Comparison of ENCODE assay signal across 24 mouse cellular contexts in the genomic region with DNA sequence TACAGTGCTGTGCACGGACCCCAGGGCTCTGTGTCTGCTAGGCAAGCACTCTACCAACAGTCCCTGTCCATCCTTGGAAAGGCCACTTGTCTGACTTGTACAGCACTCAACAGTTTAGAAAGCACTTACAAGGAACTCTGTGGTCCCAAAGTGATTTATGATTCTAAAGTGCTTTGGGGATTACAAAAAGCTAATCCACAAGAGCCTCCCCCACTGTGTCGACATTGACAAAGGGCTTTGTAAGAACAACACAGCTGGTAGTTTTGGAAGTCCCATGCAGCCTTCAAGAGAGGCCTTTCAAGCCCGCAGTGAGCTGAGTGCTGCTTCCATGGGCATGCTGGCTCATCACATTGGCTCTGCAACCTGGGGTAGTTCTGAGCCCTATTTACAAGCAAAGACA. TPM values are rescaled to one million over a fixed set of nuclear protein-coding genes. Genes with fewer than 3 reads are reported as not detected.
DNase-seq lines count a peak whose midpoint lies in the region; ATAC-seq and TF ChIP-seq lines count a peak whose summit lies in the region.
"Had no signal": no experiment of that assay in that cellular context is flagged by ENCODE, and none has a peak within 500 bp of the region (broad histone marks: within the 10 kb centered on the region; RNA-seq: fewer than 3 reads in every experiment).

No protein-coding gene starts in this region.

- no peak for TF ChIP-seq CTCF in kidney, postnatal 0 days (IDR thresholded peaks at IDR 0.05; ENCODE audit: low read depth)
- no peak for TF ChIP-seq CTCF in brain, embryonic 14.5 days (IDR thresholded peaks at IDR 0.05; ENCODE audit: borderline replicate concordance, extremely low read depth, insufficient read depth, insufficient read length)

- H3K9me3 ChIP-seq in kidney, postnatal 0 days (replicated peaks; ENCODE audit: low read length), result no peaks in the 10 kb centered on the region
- no peaks in the 10 kb centered on the region for H3K9me3 ChIP-seq in liver, embryonic 11.5 days (ENCODE audit: control insufficient read depth, low read length)
- H3K9me3 ChIP-seq: embryonic facial prominence, embryonic 12.5 days; forebrain, embryonic 12.5 days; liver, embryonic 15.5 days; midbrain, embryonic 10.5 days; neural tube, embryonic 15.5 days had no signal

- H3K4me1 ChIP-seq in kidney, postnatal 0 days (replicated peaks; ENCODE audit: insufficient read depth, low read length), result peaks cover 23% of the 10 kb centered on the region
- H3K4me1 ChIP-seq in liver, embryonic 11.5 days (replicated peaks; ENCODE audit: control insufficient read depth, insufficient read depth, low read length), result peaks cover 2% of the 10 kb centered on the region

- no peak overlapping the region for H3K27ac ChIP-seq in kidney, postnatal 0 days
- H3K27ac ChIP-seq in liver, embryonic 11.5 days (ENCODE audit: low read depth, low read length), result no peak overlapping the region
- H3K27ac ChIP-seq: embryonic facial prominence, embryonic 12.5 days; forebrain, embryonic 12.5 days; hindbrain, postnatal 0 days; layer of hippocampus, adult 2 months; liver, embryonic 15.5 days; macrophage; midbrain, embryonic 10.5 days; neural tube, embryonic 15.5 days had no signal

- ATAC-seq in kidney, postnatal 0 days (replicated peaks; ENCODE audit: low FRiP score, low read depth), result no peak
- ATAC-seq in liver, embryonic 11.5 days (replicated peaks; ENCODE audit: low FRiP score), result no peak
- ATAC-seq: CD4-positive, CD25-positive, alpha-beta regulatory T cell, adult 4 months; hindbrain, postnatal 0 days; intestine, embryonic 16.5 days had no signal

- no peak overlapping the region for H3K4me3 ChIP-seq in kidney, postnatal 0 days (replicated peaks; ENCODE audit: low read depth, low read length)
- H3K4me3 ChIP-seq in liver, embryonic 11.5 days (ENCODE audit: low read depth, low read length), result no peak overlapping the region
- H3K4me3 ChIP-seq: embryonic facial prominence, embryonic 12.5 days; forebrain, embryonic 12.5 days; layer of hippocampus, adult 2 months; liver, embryonic 15.5 days; midbrain, embryonic 10.5 days; neural tube, embryonic 15.5 days had no signal

- no peak for TF ChIP-seq POLR2A in brain, embryonic 14.5 days (IDR thresholded peaks at IDR 0.05; ENCODE audit: borderline replicate concordance, extremely low read depth, insufficient read depth, insufficient read length, poor library complexity, severe bottlenecking)

- H3K4me2 ChIP-seq in kidney, postnatal 0 days (ENCODE audit: low read length), result no peak overlapping the region
- H3K4me2 ChIP-seq in liver, embryonic 11.5 days, result no peak overlapping the region
- H3K4me2 ChIP-seq: embryonic facial prominence, embryonic 12.5 days; forebrain, embryonic 12.5 days; heart, embryonic 11.5 days; liver, embryonic 15.5 days; neural tube, embryonic 15.5 days had no signal

- H3K36me3 ChIP-seq in kidney, postnatal 0 days (ENCODE audit: insufficient read depth, low read length), result no peaks in the 10 kb centered on the region
- no peaks in the 10 kb centered on the region for H3K36me3 ChIP-seq in liver, embryonic 11.5 days (ENCODE audit: control insufficient read depth, insufficient read depth, low read length)
- H3K36me3 ChIP-seq: embryonic facial prominence, embryonic 12.5 days; forebrain, embryonic 12.5 days; liver, embryonic 15.5 days; midbrain, embryonic 10.5 days; neural tube, embryonic 15.5 days had no signal

- no peaks in the 10 kb centered on the region for H3K27me3 ChIP-seq in kidney, postnatal 0 days (ENCODE audit: insufficient read depth, low read length)
- H3K27me3 ChIP-seq in liver, embryonic 11.5 days (replicated peaks; ENCODE audit: control insufficient read depth, insufficient read depth, low read length), result no peaks in the 10 kb centered on the region; the same call in 1 of the 2 replicates
- H3K27me3 ChIP-seq: neural tube, embryonic 15.5 days had no signal

- WGBS in kidney, postnatal 0 days, result 21% methylated on average over 3 of the region's 3 CpGs
- WGBS in liver, embryonic 11.5 days, result 46% methylated on average over 3 of the region's 3 CpGs

- H3K9ac ChIP-seq in kidney, postnatal 0 days (ENCODE audit: low read depth, low read length), result no peak overlapping the region
- H3K9ac ChIP-seq in liver, embryonic 11.5 days (ENCODE audit: low read depth, low read length), result no peak overlapping the region
- H3K9ac ChIP-seq: embryonic facial prominence, embryonic 12.5 days; forebrain, embryonic 12.5 days; liver, embryonic 15.5 days; neural tube, embryonic 15.5 days had no signal

- DNase-seq in kidney, postnatal 0 days (ENCODE audit: low spot score), result peak; percentile 78
- no peak for DNase-seq in kidney, adult 18-20 months
- peak; percentile 38 for DNase-seq in NIH3T3 (ENCODE audit: low read depth)
- DNase-seq in brain, embryonic 14.5 days (ENCODE audit: low read depth), result peak; percentile 46
- peak; percentile 74 for DNase-seq in gonadal fat pad, adult 2 months (ENCODE audit: low read depth)
- no peak for DNase-seq in cerebellum, adult 18-20 months
- DNase-seq in liver, embryonic 11.5 days (ENCODE audit: low spot score), result no peak
- no peak for DNase-seq in lung, postnatal 36 days
- DNase-seq: adrenal gland, adult 8-10 months; cerebellum, adult 8-10 months; gastrocnemius, postnatal 10 days; heart, adult 11 months; kidney, postnatal 25 days had no signal

RNA-seq across cellular contexts. Expression of a gene that starts 12.4 kb away (rescaled TPM):
- 3.1 and 3.3 TPM in 2 replicates for polyA plus RNA-seq in kidney, postnatal 0 days (2015; fragmentation: Nextera tagmentation; extraction: Ambion mirVana)
- 9.8 and 11.3 TPM in 2 replicates for polyA plus RNA-seq in brain, embryonic 14.5 days (2012; rRNA removed)
- 0.84 and 0.92 TPM in 2 replicates for polyA plus RNA-seq in gonadal fat pad, adult 2 months (2012; rRNA removed)
- 4.8 and 5.0 TPM in 2 replicates for polyA plus RNA-seq in liver, embryonic 11.5 days (2014; fragmentation: Nextera tagmentation; extraction: Ambion mirVana)
- polyA plus RNA-seq: macrophage had no signal

RNA-seq across cellular contexts. Expression of a gene that starts 60.0 kb away (rescaled TPM):
- polyA plus RNA-seq in kidney, postnatal 0 days (2015; fragmentation: Nextera tagmentation; extraction: Ambion mirVana), result 39.4 and 42.0 TPM in 2 replicates
- polyA plus RNA-seq in brain, embryonic 14.5 days (2012; rRNA removed), result 63.9 and 79.6 TPM in 2 replicates
- 4.4 and 6.5 TPM in 2 replicates for polyA plus RNA-seq in gonadal fat pad, adult 2 months (2012; rRNA removed)
- 37.2 and 38.8 TPM in 2 replicates for polyA plus RNA-seq in liver, embryonic 11.5 days (2014; fragmentation: Nextera tagmentation; extraction: Ambion mirVana)

Comparison
In these comparisons a context has a peak if more than half of its experiments do, and no peak if none do; other contexts are left out.
1. DNase-seq: peak in kidney, postnatal 0 days (single experiment), NIH3T3 (single experiment), brain, embryonic 14.5 days (single experiment) and gonadal fat pad, adult 2 months (single experiment); none in kidney, adult 18-20 months (single experiment), cerebellum, adult 18-20 months (0 of 2), liver, embryonic 11.5 days (single experiment) and lung, postnatal 36 days (single experiment).